Mouse (Mus musculus) embryonic fibroblast, embryonic 13.5 days (primary cell): ENCODE data around the gene Hist1h1d. TPM values are rescaled to one million over a fixed set of nuclear protein-coding genes. Genes with fewer than 3 reads are reported as not detected.

ENCODE experiments used
- H3K27ac ChIP-seq: 2 replicates; pipeline ENCODE4 v1.5.1; 2012; ENCODE audit warnings: low read length, control low read depth, inconsistent platforms; ENCODE audit not compliant: insufficient read depth
- H3K4me1 ChIP-seq: 2 replicates; pipeline ENCODE4 v1.6.1; 2011; ENCODE audit warnings: low read length; ENCODE audit not compliant: control insufficient read depth, insufficient read depth
- H3K4me3 ChIP-seq: 2 replicates; pipeline ENCODE4 v1.5.1; 2011; ENCODE audit warnings: mild to moderate bottlenecking, control low read depth, low read length; ENCODE audit not compliant: insufficient read depth
- CTCF ChIP-seq: IDR thresholded peaks from 2 replicates; pipeline ENCODE4 v1.5.1; 2011; ENCODE audit warnings: mild to moderate bottlenecking, control low read depth, low read length, moderate library complexity, borderline replicate concordance; ENCODE audit not compliant: insufficient read depth
- POLR2A ChIP-seq: IDR thresholded peaks from 2 replicates; pipeline ENCODE4 v1.6.1; 2011; ENCODE audit warnings: low read depth, mild to moderate bottlenecking, control low read depth, low read length, moderate library complexity
- polyA plus RNA-seq: library from polyadenylated mRNA; stranded (reverse); fragments of >200 nt; gene quantifications from 2 replicates; pipeline ENCODE4 v1.2.4, GENCODE M21; 2011; ENCODE audit warnings: low read depth; ENCODE audit not compliant: missing spikeins, insufficient read length

Gene Hist1h1d
- polyA plus RNA-seq, 1 experiment = 2.7 TPM

DNA sequence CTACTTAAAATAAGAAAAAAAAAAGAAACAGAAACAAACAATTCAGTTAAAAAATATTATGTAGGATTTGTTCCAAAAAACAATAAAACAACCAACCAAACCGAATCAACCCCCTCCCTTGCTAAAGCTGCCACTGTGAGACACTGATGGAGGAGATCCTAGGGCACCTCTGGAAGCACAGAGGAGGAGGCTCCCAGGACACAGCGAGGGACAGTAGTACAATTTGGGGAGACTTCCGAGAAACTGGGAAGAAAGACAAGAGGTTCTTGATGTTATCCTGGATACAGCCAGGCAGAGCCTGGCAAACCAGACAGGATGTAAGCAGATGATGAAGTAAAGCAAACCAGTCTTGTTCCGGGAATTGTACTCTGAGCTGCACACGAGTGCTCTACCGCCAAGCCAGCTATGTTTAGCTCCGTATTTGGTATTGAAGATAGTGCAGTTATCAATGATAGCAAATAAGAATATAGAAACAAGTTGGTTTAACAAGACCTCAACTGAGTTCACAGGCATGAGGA lies 50.2 kb downstream of the Hist1h1d start:
- Histone ChIP-seq H3K27ac (no peak overlapping the region), H3K4me3 (no peak overlapping the region), H3K4me1 (no peaks in the 10 kb centered on the region)
- TF ChIP-seq POLR2A = no peak
- TF ChIP-seq CTCF = no peak

DNA sequence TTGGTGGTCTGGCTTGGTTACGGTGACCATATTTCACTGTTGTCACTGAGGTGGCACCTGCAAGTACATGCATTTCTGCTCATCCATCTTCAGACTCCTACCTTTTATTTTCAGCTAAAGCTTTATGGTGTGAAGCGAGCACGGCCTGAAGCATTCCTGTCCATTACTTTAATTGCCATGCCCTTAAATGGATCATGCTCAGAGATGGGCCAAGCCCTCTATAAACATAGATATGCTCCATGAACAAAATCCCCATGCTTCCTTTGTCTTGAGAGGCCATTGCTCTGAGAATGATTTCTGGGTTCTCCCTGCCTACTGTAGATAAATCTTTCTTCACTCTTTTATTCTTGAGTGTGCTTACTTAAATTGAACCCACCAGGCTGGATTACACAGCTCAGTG lies 51.4 kb downstream of the Hist1h1d start:
- Histone ChIP-seq H3K4me3 (no peak overlapping the region), H3K27ac (no peak overlapping the region), H3K4me1 (no peaks in the 10 kb centered on the region)
- no peak for TF ChIP-seq CTCF
- TF ChIP-seq POLR2A = no peak

DNA sequence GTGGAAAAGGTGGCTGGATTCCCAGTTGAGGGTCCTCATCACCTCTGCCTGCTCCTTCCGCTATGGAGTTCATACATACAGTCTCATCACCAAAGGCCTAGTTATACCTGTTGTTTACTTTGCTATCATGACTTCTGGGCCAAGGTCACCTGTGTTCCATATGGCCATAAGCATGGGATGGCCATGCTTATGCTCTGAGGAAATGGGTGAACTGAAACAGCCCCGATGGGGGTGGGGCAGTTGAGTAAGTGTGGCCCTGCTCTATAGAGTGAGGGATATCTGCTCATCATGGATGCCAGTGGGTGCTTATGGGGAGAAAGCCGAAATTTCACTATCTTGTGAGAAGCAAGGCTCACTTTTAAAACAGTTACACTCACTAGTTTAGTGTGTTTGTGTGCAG lies 52.0 kb downstream of the Hist1h1d start:
- H3K27ac ChIP-seq = no peak overlapping the region
- TF ChIP-seq POLR2A (no peak), CTCF (no peak)
- no peak overlapping the region for H3K4me3 ChIP-seq
- H3K4me1 ChIP-seq = no peaks in the 10 kb centered on the region

DNA sequence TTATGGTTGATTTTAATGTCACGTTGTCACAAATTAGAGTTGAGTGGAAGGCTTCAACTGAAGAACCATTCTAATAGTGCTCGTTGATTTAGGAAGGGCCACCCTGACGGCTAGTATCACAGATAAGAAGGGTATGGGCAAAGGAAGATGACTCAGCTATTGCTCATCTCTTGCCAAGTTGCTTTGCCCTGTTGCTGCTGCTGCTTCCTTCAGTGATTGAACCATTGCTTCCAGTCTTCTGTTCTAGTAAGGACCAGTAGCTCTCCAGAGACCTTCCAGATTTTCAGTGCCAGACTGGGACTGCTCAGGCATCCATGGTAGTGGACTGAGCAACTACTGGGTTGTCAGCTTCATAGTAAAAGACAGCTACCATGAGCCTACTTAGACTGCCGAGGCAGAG lies 56.1 kb downstream of the Hist1h1d start:
- no peak for TF ChIP-seq POLR2A
- no peak for TF ChIP-seq CTCF
- Histone ChIP-seq H3K4me1 (no peaks in the 10 kb centered on the region), H3K27ac (no peak overlapping the region), H3K4me3 (no peak overlapping the region)

DNA sequence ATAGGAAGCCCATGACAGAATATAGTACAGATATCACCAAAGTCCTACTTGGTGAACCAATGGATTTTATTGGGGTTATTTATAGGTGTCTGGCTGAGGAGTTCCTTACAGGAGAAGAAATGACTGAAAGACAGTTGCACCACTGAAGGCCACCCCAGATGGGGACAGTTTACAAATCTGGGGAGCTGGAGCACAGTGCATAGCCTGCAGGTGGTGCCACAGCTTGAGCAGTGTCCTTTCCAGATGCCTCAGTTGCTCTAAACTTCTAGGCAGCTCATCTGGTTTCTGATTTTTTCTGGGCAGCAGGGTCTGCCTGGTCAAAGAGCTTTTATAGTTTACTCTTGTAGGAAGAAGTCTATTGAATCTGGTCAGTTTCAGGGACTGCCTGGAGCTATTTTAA lies 56.8 kb downstream of the Hist1h1d start:
- Histone ChIP-seq H3K4me3 (no peak overlapping the region), H3K4me1 (no peaks in the 10 kb centered on the region), H3K27ac (no peak overlapping the region)
- TF ChIP-seq CTCF = no peak
- no peak for TF ChIP-seq POLR2A

Other genes with a start within 250 kb of the Hist1h1d start
- gene Zfp322a, start 184.1 kb upstream of the Hist1h1d start, polyA plus RNA-seq = 24.1 and 25.7 TPM in 2 replicates
- 4.2 and 4.7 TPM in 2 replicates for gene Abt1, start 129.4 kb upstream of the Hist1h1d start, polyA plus RNA-seq
- gene Btn1a1, start 87.4 kb upstream of the Hist1h1d start, polyA plus RNA-seq = not detected in 2 replicates
- gene Btn2a2, start 64.4 kb upstream of the Hist1h1d start, polyA plus RNA-seq = not detected in 2 replicates
- 8.1 and 10.5 TPM in 2 replicates for gene Hist1h4h, start 22.2 kb upstream of the Hist1h1d start, polyA plus RNA-seq
- 12.7 and 20.4 TPM in 2 replicates for gene Hist1h2af, start 19.4 kb upstream of the Hist1h1d start, polyA plus RNA-seq
- 5.7 TPM in 1 of 2 replicates, not detected in the other for gene Hist1h3g, start 17.8 kb upstream of the Hist1h1d start, polyA plus RNA-seq
- 1.8 and 4.0 TPM in 2 replicates for gene Hist1h2bh, start 9.9 kb upstream of the Hist1h1d start, polyA plus RNA-seq
- 0.61 and 0.70 TPM in 2 replicates for gene Hist1h3f, start 9.2 kb upstream of the Hist1h1d start, polyA plus RNA-seq
- gene Hist1h4f, start 1.6 kb upstream of the Hist1h1d start, polyA plus RNA-seq = 9.6 and 18.1 TPM in 2 replicates
- 2.4 and 3.4 TPM in 2 replicates for gene Hist1h3e, start 9.1 kb downstream of the Hist1h1d start, polyA plus RNA-seq
- gene Hist1h2ae, start 18.0 kb downstream of the Hist1h1d start, polyA plus RNA-seq = 3.4 and 6.0 TPM in 2 replicates
- gene Hist1h2bg, start 18.1 kb downstream of the Hist1h1d start, polyA plus RNA-seq = 12.6 and 22.6 TPM in 2 replicates
- gene Hist1h2bf, start 20.9 kb downstream of the Hist1h1d start, polyA plus RNA-seq = 5.7 and 6.4 TPM in 2 replicates
- 2.9 and 3.0 TPM in 2 replicates for gene Hist1h2ad, start 21.1 kb downstream of the Hist1h1d start, polyA plus RNA-seq
- 2.4 and 5.1 TPM in 2 replicates for gene Hist1h3d, start 22.5 kb downstream of the Hist1h1d start, polyA plus RNA-seq
- 3.7 and 6.8 TPM in 2 replicates for gene Hist1h4d, start 28.3 kb downstream of the Hist1h1d start, polyA plus RNA-seq
- gene Hist1h2be, start 67.9 kb downstream of the Hist1h1d start, polyA plus RNA-seq = 2.2 and 4.1 TPM in 2 replicates
- 3.8 and 8.8 TPM in 2 replicates for gene Hist1h1e, start 69.3 kb downstream of the Hist1h1d start, polyA plus RNA-seq
- gene Hist1h2ac, start 130.7 kb downstream of the Hist1h1d start, polyA plus RNA-seq = 0.79 and 0.82 TPM in 2 replicates
- gene Hist1h2bc, start 130.9 kb downstream of the Hist1h1d start, polyA plus RNA-seq = 55.6 and 62.4 TPM in 2 replicates
- not detected in 2 replicates for gene Hist1h1t, start 142.6 kb downstream of the Hist1h1d start, polyA plus RNA-seq
- 2.8 and 3.8 TPM in 2 replicates for gene Hist1h4c, start 145.2 kb downstream of the Hist1h1d start, polyA plus RNA-seq
- gene Hfe, start 157.6 kb downstream of the Hist1h1d start, polyA plus RNA-seq = 4.6 and 7.9 TPM in 2 replicates
- 69.4 and 72.0 TPM in 2 replicates for gene Hist1h1c, start 185.5 kb downstream of the Hist1h1d start, polyA plus RNA-seq
- gene Hist1h3c, start 192.3 kb downstream of the Hist1h1d start, polyA plus RNA-seq = 2.6 and 5.4 TPM in 2 replicates
- 4.2 and 5.7 TPM in 2 replicates for gene Hist1h2bb, start 193.5 kb downstream of the Hist1h1d start, polyA plus RNA-seq
- gene Hist1h2ab, start 197.9 kb downstream of the Hist1h1d start, polyA plus RNA-seq = 10.0 and 12.3 TPM in 2 replicates
- gene Hist1h3b, start 199.0 kb downstream of the Hist1h1d start, polyA plus RNA-seq = 5.6 and 6.3 TPM in 2 replicates
- gene Hist1h4b, start 203.8 kb downstream of the Hist1h1d start, polyA plus RNA-seq = 7.8 and 12.5 TPM in 2 replicates
- gene Hist1h4a, start 208.0 kb downstream of the Hist1h1d start, polyA plus RNA-seq = 1.3 and 5.4 TPM in 2 replicates
- 2.0 and 5.5 TPM in 2 replicates for gene Hist1h3a, start 209.1 kb downstream of the Hist1h1d start, polyA plus RNA-seq
- 2.3 and 7.9 TPM in 2 replicates for gene Hist1h1a, start 210.4 kb downstream of the Hist1h1d start, polyA plus RNA-seq
- not detected in 2 replicates for gene Trim38, start 216.7 kb downstream of the Hist1h1d start, polyA plus RNA-seq